Mouse (Mus musculus) MEL (cell line): ENCODE data around the gene Cenpx. TPM values are rescaled to one million over a fixed set of nuclear protein-coding genes. Genes with fewer than 3 reads are reported as not detected.

Experiments used
- DNase-seq: peaks from one replicate; pipeline ENCODE4 v3.0.0; 2011; ENCODE audit warnings: low read depth, low spot score
- H3K27ac ChIP-seq: 2 replicates; pipeline ENCODE4 v1.5.1; 2012; ENCODE audit warnings: low read depth, mild to moderate bottlenecking, control low read depth, low read length, moderate library complexity; ENCODE audit not compliant: control insufficient read depth
- H3K27me3 ChIP-seq, 2 experiments: fragments of 150-350 bp in 1 of 2; sonication (generic) in 1 of 2; 2 replicates each; pipeline ENCODE4 v1.6.1; 2012; ENCODE audit warnings: low read length in 2 of 2, mild to moderate bottlenecking in 2 of 2, improper control_type of control experiment in 1 of 2, moderate library complexity in 1 of 2; ENCODE audit not compliant: insufficient read depth in 2 of 2, control insufficient read depth in 1 of 2
- H3K36me3 ChIP-seq, 2 experiments: 2 replicates each; pipeline ENCODE4 v1.6.1; 2012 to 2014; ENCODE audit warnings: low read length in 2 of 2, improper control_type of control experiment in 1 of 2, inconsistent platforms in 1 of 2, mild to moderate bottlenecking in 1 of 2; ENCODE audit not compliant: insufficient read depth in 2 of 2, control insufficient read depth in 1 of 2
- H3K4me1 ChIP-seq, 2 experiments: fragments of 150-350 bp in 1 of 2; sonication (generic) in 1 of 2; 2 replicates each; pipeline ENCODE4 v1.6.1; 2012; ENCODE audit warnings: low read length in 2 of 2, improper control_type of control experiment in 1 of 2, mild to moderate bottlenecking in 1 of 2; ENCODE audit not compliant: insufficient read depth in 2 of 2, control insufficient read depth in 1 of 2
- H3K4me3 ChIP-seq, 2 experiments: fragments of 150-350 bp in 1 of 2; sonication (generic) in 1 of 2; 2 replicates each; pipeline ENCODE4 v1.5.1; 2012; ENCODE audit warnings: low read depth in 2 of 2, low read length in 2 of 2, mild to moderate bottlenecking in 2 of 2, moderate library complexity in 2 of 2, control low read depth in 1 of 2, improper control_type of control experiment in 1 of 2; ENCODE audit not compliant: control insufficient read depth in 1 of 2, insufficient read depth in 1 of 2
- H3K79me2 ChIP-seq: 2 replicates; pipeline ENCODE4 v1.6.1; 2012; ENCODE audit warnings: mild to moderate bottlenecking, low read length, moderate library complexity; ENCODE audit not compliant: control insufficient read depth, poor library complexity, insufficient read depth
- H3K9ac ChIP-seq: 2 replicates; pipeline ENCODE4 v1.6.1; 2012; ENCODE audit warnings: low read depth, mild to moderate bottlenecking, control low read depth, low read length, moderate library complexity; ENCODE audit not compliant: control insufficient read depth, poor library complexity, severe bottlenecking
- H3K9me3 ChIP-seq: fragments of 150-350 bp; sonication (generic); replicated peaks from 2 replicates; pipeline ENCODE4 v1.6.1; 2012; ENCODE audit warnings: mild to moderate bottlenecking, low read length, improper control_type of control experiment, moderate library complexity; ENCODE audit not compliant: insufficient read depth
- CTCF ChIP-seq, 3 experiments: IDR thresholded peaks in 2 of 3; conservative IDR thresholded peaks in 1 of 3; 2 replicates each; pipeline ENCODE4 v1.5.1; 2011 to 2012; ENCODE audit warnings: low read length in 3 of 3, low read depth in 2 of 3, mild to moderate bottlenecking in 2 of 3, improper control_type of control experiment in 1 of 3, inconsistent platforms in 1 of 3, mixed read lengths in 1 of 3, moderate library complexity in 1 of 3; ENCODE audit not compliant: control insufficient read depth in 1 of 3, insufficient read depth in 1 of 3, poor library complexity in 1 of 3, severe bottlenecking in 1 of 3
- E2F4 ChIP-seq: IDR thresholded peaks from 2 replicates; pipeline ENCODE4 v1.6.1; 2011; ENCODE audit warnings: low read depth, low read length, improper control_type of control experiment, borderline replicate concordance
- EP300 ChIP-seq, 2 experiments: IDR thresholded peaks; 2 replicates each; pipeline ENCODE4 v1.6.1; 2011; ENCODE audit warnings: improper control_type of control experiment in 2 of 2, low read length in 2 of 2, low read depth in 1 of 2, mild to moderate bottlenecking in 1 of 2
- ETS1 ChIP-seq: IDR thresholded peaks from 2 replicates; pipeline ENCODE4 v1.6.1; 2012; ENCODE audit warnings: low read depth, mild to moderate bottlenecking, inconsistent platforms, low read length, improper control_type of control experiment, moderate library complexity
- GABPA ChIP-seq: IDR thresholded peaks from 2 replicates; pipeline ENCODE4 v1.6.1; 2012; ENCODE audit warnings: low read depth, mild to moderate bottlenecking, inconsistent platforms, low read length, improper control_type of control experiment, moderate library complexity
- GATA1 ChIP-seq: IDR thresholded peaks from 2 replicates; pipeline ENCODE4 v1.6.1; 2011; ENCODE audit warnings: low read depth, low read length, improper control_type of control experiment
- MXI1 ChIP-seq: IDR thresholded peaks from 2 replicates; pipeline ENCODE4 v1.6.1; 2011; ENCODE audit warnings: mild to moderate bottlenecking, low read depth, low read length, improper control_type of control experiment
- MYB ChIP-seq: IDR thresholded peaks from 2 replicates; pipeline ENCODE4 v1.6.1; 2011; ENCODE audit warnings: mild to moderate bottlenecking, low read depth, low read length, improper control_type of control experiment
- NELFE ChIP-seq: IDR thresholded peaks from 2 replicates; pipeline ENCODE4 v1.6.1; 2011; ENCODE audit warnings: low read depth, low read length, improper control_type of control experiment
- POLR2AphosphoS2 ChIP-seq: IDR thresholded peaks from 2 replicates; pipeline ENCODE4 v1.6.1; 2011; ENCODE audit warnings: low read length, improper control_type of control experiment
- RAD21 ChIP-seq: IDR thresholded peaks from 2 replicates; pipeline ENCODE4 v1.6.1; 2011; ENCODE audit warnings: mild to moderate bottlenecking, low read depth, low read length, improper control_type of control experiment
- SMC3 ChIP-seq: IDR thresholded peaks from 2 replicates; pipeline ENCODE4 v1.6.1; 2011; ENCODE audit warnings: low read depth, low read length, improper control_type of control experiment
- TBP ChIP-seq: IDR thresholded peaks from 2 replicates; pipeline ENCODE4 v1.8.0; 2011; ENCODE audit warnings: low read depth, low read length, improper control_type of control experiment
- TCF12 ChIP-seq: IDR thresholded peaks from 2 replicates; pipeline ENCODE4 v1.6.1; 2014; ENCODE audit warnings: low read depth, mild to moderate bottlenecking, inconsistent platforms, low read length, improper control_type of control experiment, moderate library complexity
- USF2 ChIP-seq, 2 experiments: IDR thresholded peaks; 2 replicates each; pipeline ENCODE4 v1.6.1; 2011 to 2012; ENCODE audit warnings: improper control_type of control experiment in 2 of 2, low read length in 2 of 2, borderline replicate concordance in 1 of 2, inconsistent platforms in 1 of 2, low read depth in 1 of 2, mild to moderate bottlenecking in 1 of 2; ENCODE audit not compliant: insufficient read depth in 1 of 2
- ZNF384 ChIP-seq: IDR thresholded peaks from 2 replicates; pipeline ENCODE4 v1.6.1; 2012; ENCODE audit warnings: low read depth, mild to moderate bottlenecking, inconsistent platforms, low read length, improper control_type of control experiment
- polyA plus RNA-seq, 2 experiments: library from polyadenylated mRNA; stranded (reverse) in 1 of 2; unstranded in 1 of 2; fragments of >175 nt in 1 of 2; fragments of >200 nt in 1 of 2; gene quantifications; 2 replicates each; pipeline versions ENCODE4 v1.2.1 to v1.2.4; 2012; ENCODE audit warnings: low replicate concordance in 2 of 2, low read depth in 1 of 2; ENCODE audit not compliant: insufficient read length in 2 of 2, insufficient read depth in 1 of 2, missing spikeins in 1 of 2
- total RNA-seq: library from RNA; depleted of rRNA; stranded (reverse); fragments of 300-350 nt; gene quantifications from 2 replicates; pipeline ENCODE4 v1.2.3, GENCODE M21; 2012

The Cenpx gene
- total and polyA plus RNA-seq, 3 experiments: 141 to 206 TPM; not detected in 1

- Histone ChIP-seq H3K4me3 (no peak overlapping the region), H3K9me3 (no peaks in the 10 kb centered on the region), H3K36me3 (peaks cover 0 to 2% of the 10 kb centered on the region in 2 experiments; a peak in 1 of 4 replicates), H3K79me2 (no peaks in the 10 kb centered on the region), H3K9ac (no peak overlapping the region), H3K4me1 (no peaks in the 10 kb centered on the region), H3K27ac (no peak overlapping the region), H3K27me3 (no peaks in the 10 kb centered on the region)
- no peak for TF ChIP-seq POLR2AphosphoS2
- TF ChIP-seq NELFE: no peak
- TF ChIP-seq CTCF (IDR thresholded peaks at IDR 0.05 in 2 of 3, conservative IDR thresholded peaks at IDR 0.05 in 1 of 3; ENCODE audit: control insufficient read depth in 1 of 3, insufficient read depth in 1 of 3, low read depth in 2 of 3, low read length in 3 of 3, poor library complexity in 1 of 3, severe bottlenecking in 1 of 3): no peak
- TF ChIP-seq ETS1: no peak
- TF ChIP-seq ZNF384: no peak
- DNase-seq: no peak
These were observed 30.0 kb downstream of the Cenpx start for GRCm38 (mm10) chr11:120683536-120683935.

GRCm38 (mm10) chr11:120682683-120683082 lies 30.9 kb downstream of the Cenpx start:
- H3K9me3 ChIP-seq: no peaks in the 10 kb centered on the region
- no peak overlapping the region for H3K4me3 ChIP-seq
- no peak overlapping the region for H3K9ac ChIP-seq
- no peaks in the 10 kb centered on the region for H3K79me2 ChIP-seq
- TF ChIP-seq GABPA (no peak), POLR2AphosphoS2 (no peak), USF2 (IDR thresholded peaks at IDR 0.05; ENCODE audit: borderline replicate concordance in 1 of 2, insufficient read depth in 1 of 2, low read depth in 1 of 2, low read length in 2 of 2) (no peak), GATA1 (no peak), TBP (no peak), MXI1 (no peak), MYB (no peak), EP300 (IDR thresholded peaks at IDR 0.05; ENCODE audit: low read depth in 1 of 2, low read length in 2 of 2) (no peak), ETS1 (no peak)
- H3K27ac ChIP-seq: no peak overlapping the region
- H3K36me3 ChIP-seq: peaks cover 0 to 2% of the 10 kb centered on the region in 2 experiments; a peak in 1 of 4 replicates
- no peaks in the 10 kb centered on the region for H3K4me1 ChIP-seq
- H3K27me3 ChIP-seq: no peaks in the 10 kb centered on the region
- no peak for DNase-seq

GRCm38 (mm10) chr11:120679909-120680308 lies 33.6 kb downstream of the Cenpx start:
- H3K4me3 ChIP-seq: no peak overlapping the region
- peak; percentile 44 for DNase-seq
- H3K36me3 ChIP-seq: peaks cover 0 to 2% of the 10 kb centered on the region in 2 experiments; a peak in 2 of 4 replicates
- no peak overlapping the region for H3K27ac ChIP-seq
- no peaks in the 10 kb centered on the region for H3K27me3 ChIP-seq
- TF ChIP-seq CTCF (IDR thresholded peaks at IDR 0.05 in 2 of 3, conservative IDR thresholded peaks at IDR 0.05 in 1 of 3; ENCODE audit: control insufficient read depth in 1 of 3, insufficient read depth in 1 of 3, low read depth in 2 of 3, low read length in 3 of 3, poor library complexity in 1 of 3, severe bottlenecking in 1 of 3) (peak; percentile 26 to 50 (median 27); a peak in 4 of 6 replicates), TCF12 (no peak), SMC3 (peak; percentile 60), RAD21 (peak; percentile 45), E2F4 (no peak)
- H3K79me2 ChIP-seq: no peaks in the 10 kb centered on the region
- no peaks in the 10 kb centered on the region for H3K9me3 ChIP-seq
- no peaks in the 10 kb centered on the region for H3K4me1 ChIP-seq
- no peak overlapping the region for H3K9ac ChIP-seq
